Mouse (Mus musculus) embryonic fibroblast, embryonic 13.5 days (primary cell): ENCODE measurements at regions not wholly inside any gene's neighbourhood (a gene's known extent, or its start where the extent isn't known, plus 50 kb on each side); places are given as distances from the start of the nearest gene placed in this dataset.

Experiments used
- CTCF ChIP-seq: IDR thresholded peaks from 2 replicates; pipeline ENCODE4 v1.5.1; 2011; ENCODE audit warnings: mild to moderate bottlenecking, control low read depth, low read length, moderate library complexity, borderline replicate concordance; ENCODE audit not compliant: insufficient read depth
- POLR2A ChIP-seq: IDR thresholded peaks from 2 replicates; pipeline ENCODE4 v1.6.1; 2011; ENCODE audit warnings: low read depth, mild to moderate bottlenecking, control low read depth, low read length, moderate library complexity

DNA sequence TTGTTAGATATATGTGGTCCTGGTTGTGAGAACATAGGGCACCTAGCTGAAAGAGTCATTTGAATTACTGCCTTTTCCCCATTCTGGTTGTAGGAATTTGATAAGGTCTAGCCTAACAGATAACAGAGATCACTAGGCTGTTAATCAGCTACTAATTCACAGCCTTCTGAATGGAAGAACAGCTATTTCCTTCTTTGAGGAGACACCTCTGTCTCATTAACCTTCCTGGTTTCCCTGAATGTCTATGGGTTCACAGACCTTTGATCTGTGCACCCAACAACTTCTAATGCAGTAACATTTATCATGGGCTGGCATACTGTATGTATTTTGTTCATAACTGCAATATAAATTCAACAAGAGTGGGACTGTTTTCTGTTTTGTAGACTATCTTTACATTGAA is 875.0 kb upstream of the Mms22l start:
- no peak for TF ChIP-seq CTCF
- TF ChIP-seq POLR2A: no peak
